In the genomic region with DNA sequence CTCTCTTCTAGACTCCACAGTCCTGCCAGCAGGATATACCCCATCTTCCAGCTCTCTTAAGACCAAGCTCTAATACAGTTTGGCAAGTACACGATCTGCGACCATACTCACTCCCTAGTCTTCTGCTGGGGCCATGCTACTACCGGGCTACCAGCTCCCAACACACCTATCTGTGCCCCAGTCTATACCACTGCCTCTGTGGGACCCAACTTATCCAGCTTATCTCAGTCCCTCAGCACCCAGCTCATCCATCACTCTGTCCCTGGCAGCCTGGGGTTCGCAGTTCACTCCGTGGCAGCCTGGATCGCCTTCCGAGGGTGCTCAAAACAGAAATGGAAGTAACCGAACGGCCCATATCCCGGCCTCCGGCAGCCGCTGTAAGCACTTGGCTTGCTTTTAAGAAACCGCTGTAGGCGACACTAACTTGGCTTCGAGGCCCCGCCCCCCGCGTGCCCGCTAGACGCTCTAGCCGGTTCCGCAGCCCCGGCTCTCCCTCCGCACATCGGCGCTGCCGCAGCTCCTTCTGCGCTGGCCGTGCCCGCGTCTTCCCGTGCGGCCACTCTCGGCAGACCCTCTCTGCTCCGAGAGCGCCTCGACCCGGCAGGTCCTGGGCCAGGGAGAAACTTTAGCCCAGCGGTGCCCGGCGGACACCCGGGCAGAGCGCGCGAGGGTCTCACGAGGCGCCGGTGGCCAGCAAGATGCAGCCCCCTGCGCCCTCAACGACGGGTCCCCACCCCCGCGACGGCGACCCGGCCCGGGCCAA, we compare ENCODE assay signal across 8 mouse cellular contexts. TPM values are rescaled to one million over a fixed set of nuclear protein-coding genes. Genes with fewer than 3 reads are reported as not detected.
DNase-seq lines count a peak whose midpoint lies in the region; ATAC-seq and TF ChIP-seq lines count a peak whose summit lies in the region.

No protein-coding gene starts in this region.

- peaks cover 25% of the 10 kb centered on the region for H3K4me1 ChIP-seq in embryonic facial prominence, embryonic 10.5 days
- no peaks in the 10 kb centered on the region for H3K4me1 ChIP-seq in lung, embryonic 14.5 days (ENCODE audit: insufficient read depth)
- peaks cover 32% of the 10 kb centered on the region for H3K4me1 ChIP-seq in neural tube, embryonic 15.5 days

- no peaks in the 10 kb centered on the region for H3K9me3 ChIP-seq in embryonic facial prominence, embryonic 10.5 days
- no peaks in the 10 kb centered on the region for H3K9me3 ChIP-seq in lung, embryonic 14.5 days (ENCODE audit: low read depth, low read length)
- no peaks in the 10 kb centered on the region for H3K9me3 ChIP-seq in neural tube, embryonic 15.5 days (replicated peaks)

- peak overlapping the region; percentile 75 for H3K4me3 ChIP-seq in C2C12 (ENCODE audit: insufficient read depth, poor library complexity, severe bottlenecking)
- H3K4me3 ChIP-seq in embryonic facial prominence, embryonic 10.5 days, result peak overlapping the region; percentile 94
- peak overlapping the region; percentile 94 for H3K4me3 ChIP-seq in lung, embryonic 14.5 days (ENCODE audit: low read depth, low read length)
- H3K4me3 ChIP-seq in neural tube, embryonic 15.5 days (replicated peaks), result peak overlapping the region; percentile 99

- 1% methylated on average over 57 of the region's 57 CpGs for WGBS in embryonic facial prominence, embryonic 10.5 days
- WGBS in lung, embryonic 14.5 days, result under 1% methylated on average over 57 of the region's 57 CpGs
- under 1% methylated on average over 57 of the region's 57 CpGs for WGBS in neural tube, embryonic 15.5 days

- peak overlapping the region; percentile 88 for H3K4me2 ChIP-seq in lung, embryonic 14.5 days
- H3K4me2 ChIP-seq in neural tube, embryonic 15.5 days, result peak overlapping the region; percentile 95

- peaks cover 6% of the 10 kb centered on the region for H3K79me3 ChIP-seq in C2C12 (ENCODE audit: low read depth)

- H3ac ChIP-seq in C2C12 (ENCODE audit: control insufficient read depth, insufficient read length, low read depth), result peak overlapping the region; percentile 83

- DNase-seq in ZHBTc4 (ENCODE audit: low read depth, low spot score), result peak; percentile 85
- peak; percentile 78 for DNase-seq in embryonic facial prominence, embryonic 10.5 days (ENCODE audit: low spot score)
- peak; percentile 63 for DNase-seq in heart, adult 8-10 months (ENCODE audit: low spot score)
- peak; percentile 67 to 68 for DNase-seq in kidney, adult 8-10 months
- DNase-seq in lung, embryonic 14.5 days, result peak; percentile 85
- peak; percentile 77 to 85 for DNase-seq in thymus, postnatal 36 days

- peak overlapping the region; percentile 87 for H3K27ac ChIP-seq in embryonic facial prominence, embryonic 10.5 days (replicated peaks)
- H3K27ac ChIP-seq in lung, embryonic 14.5 days (ENCODE audit: low read depth), result peak overlapping the region; percentile 90
- peak overlapping the region; percentile 80 for H3K27ac ChIP-seq in neural tube, embryonic 15.5 days (replicated peaks)

- peaks cover 31% of the 10 kb centered on the region for H3K79me2 ChIP-seq in C2C12 (ENCODE audit: control insufficient read depth, insufficient read depth)

- H3K9ac ChIP-seq in lung, embryonic 14.5 days, result peak overlapping the region; percentile 75
- peak overlapping the region; percentile 80 for H3K9ac ChIP-seq in neural tube, embryonic 15.5 days (replicated peaks)

- ATAC-seq in lung, embryonic 14.5 days (ENCODE audit: insufficient read depth), result peak; percentile 5; the same call in 1 of the 2 replicates
- ATAC-seq in neural tube, embryonic 15.5 days (ENCODE audit: low FRiP score), result 0 out of 2 replicates have a peak, but pooled peaks have one; percentile 17

- H3K27me3 ChIP-seq in C2C12 (ENCODE audit: control insufficient read depth, insufficient read depth, insufficient read length), result no peaks in the 10 kb centered on the region
- no peaks in the 10 kb centered on the region for H3K27me3 ChIP-seq in embryonic facial prominence, embryonic 10.5 days (replicated peaks; ENCODE audit: low read depth, poor library complexity, severe bottlenecking)
- H3K27me3 ChIP-seq in lung, embryonic 14.5 days (ENCODE audit: insufficient read depth, low read length), result no peaks in the 10 kb centered on the region
- H3K27me3 ChIP-seq in neural tube, embryonic 15.5 days (replicated peaks), result no peaks in the 10 kb centered on the region

- H3K36me3 ChIP-seq in C2C12 (ENCODE audit: control insufficient read depth, insufficient read depth), result peaks cover 19% of the 10 kb centered on the region
- peaks cover 37% of the 10 kb centered on the region for H3K36me3 ChIP-seq in embryonic facial prominence, embryonic 10.5 days (replicated peaks)
- peaks cover 33% of the 10 kb centered on the region for H3K36me3 ChIP-seq in lung, embryonic 14.5 days (ENCODE audit: insufficient read depth)
- peaks cover 36% of the 10 kb centered on the region for H3K36me3 ChIP-seq in neural tube, embryonic 15.5 days

- no peak for TF ChIP-seq CTCF in C2C12 (IDR thresholded peaks at IDR 0.05; ENCODE audit: control insufficient read depth, insufficient read depth, insufficient read length)
- no peak for TF ChIP-seq CTCF in lung, embryonic 14.5 days (IDR thresholded peaks at IDR 0.05; ENCODE audit: low read depth)

TF ChIP-seq in C2C12, 6 proteins besides CTCF, POLR2A, EP300 and RAD21:
- no peak for TF ChIP-seq USF1 (IDR thresholded peaks at IDR 0.05; ENCODE audit: low read depth)
- no peak for TF ChIP-seq MYOD1 (IDR thresholded peaks at IDR 0.05; ENCODE audit: control insufficient read depth, insufficient read length, low read depth)
- TF ChIP-seq MYOG (IDR thresholded peaks at IDR 0.05; ENCODE audit: control insufficient read depth, extremely low read depth, insufficient read length), result no peak

RNA-seq across cellular contexts. Expression of gene Mtfr1l, which starts 0.9 kb away (rescaled TPM):
- polyA plus RNA-seq in C2C12 (2012; fragmentation: generic; extraction: Trizol), result 66.6 TPM
- polyA plus RNA-seq in embryonic facial prominence, embryonic 10.5 days (2016; fragmentation: Nextera tagmentation; extraction: Ambion mirVana), result 107 and 114 TPM in 2 replicates
- 100 to 1,000 TPM; 182 to 213 (median 198) TPM for total RNA-seq in heart, adult 8-10 months (2022)
- polyA plus RNA-seq in lung, embryonic 14.5 days (2014; fragmentation: Nextera tagmentation; extraction: Ambion mirVana), result 119 and 125 TPM in 2 replicates
- 166 and 177 TPM in 2 replicates for polyA plus RNA-seq in neural tube, embryonic 15.5 days (2015; fragmentation: Nextera tagmentation; extraction: Ambion mirVana)

RNA-seq across cellular contexts. Expression of gene Selenon, which starts 17.7 kb away (rescaled TPM):
- polyA plus RNA-seq in C2C12 (2012; fragmentation: generic; extraction: Trizol), result 46.4 TPM
- 9.5 and 9.7 TPM in 2 replicates for polyA plus RNA-seq in embryonic facial prominence, embryonic 10.5 days (2016; fragmentation: Nextera tagmentation; extraction: Ambion mirVana)
- 10 to 100 TPM; 17.1 to 20.4 (median 19.4) TPM for total RNA-seq in heart, adult 8-10 months (2022)
- 49.5 and 62.0 TPM in 2 replicates for polyA plus RNA-seq in lung, embryonic 14.5 days (2014; fragmentation: Nextera tagmentation; extraction: Ambion mirVana)
- polyA plus RNA-seq in neural tube, embryonic 15.5 days (2015; fragmentation: Nextera tagmentation; extraction: Ambion mirVana), result 8.4 and 19.4 TPM in 2 replicates

RNA-seq across cellular contexts. Expression of gene Aunip, which starts 23.5 kb away (rescaled TPM):
- polyA plus RNA-seq in C2C12 (2012; fragmentation: generic; extraction: Trizol), result 14.9 TPM
- 28.2 and 28.6 TPM in 2 replicates for polyA plus RNA-seq in embryonic facial prominence, embryonic 10.5 days (2016; fragmentation: Nextera tagmentation; extraction: Ambion mirVana)
- under 1 TPM in 1 of 4 experiments, not detected in 3; 0.20 TPM for total RNA-seq in heart, adult 8-10 months (2022)
- 9.6 and 10.7 TPM in 2 replicates for polyA plus RNA-seq in lung, embryonic 14.5 days (2014; fragmentation: Nextera tagmentation; extraction: Ambion mirVana)
- 1.8 and 5.4 TPM in 2 replicates for polyA plus RNA-seq in neural tube, embryonic 15.5 days (2015; fragmentation: Nextera tagmentation; extraction: Ambion mirVana)

RNA-seq across cellular contexts. Expression of gene Paqr7, which starts 37.8 kb away (rescaled TPM):
- 5.1 TPM for polyA plus RNA-seq in C2C12 (2012; fragmentation: generic; extraction: Trizol)
- polyA plus RNA-seq in embryonic facial prominence, embryonic 10.5 days (2016; fragmentation: Nextera tagmentation; extraction: Ambion mirVana), result 1.2 and 2.1 TPM in 2 replicates
- total RNA-seq in heart, adult 8-10 months (2022), result 10 to 100 TPM; 15.8 to 28.8 (median 20.2) TPM
- polyA plus RNA-seq in lung, embryonic 14.5 days (2014; fragmentation: Nextera tagmentation; extraction: Ambion mirVana), result 1.1 TPM in 2 replicates
- 30.5 and 35.2 TPM in 2 replicates for polyA plus RNA-seq in neural tube, embryonic 15.5 days (2015; fragmentation: Nextera tagmentation; extraction: Ambion mirVana)

Comparison
In these comparisons a context has a peak if more than half of its experiments do, and no peak if none do; other contexts are left out.
1. Peak in every context shown above with its lines: DNase-seq, ATAC-seq, H3K4me3 ChIP-seq and H3K27ac ChIP-seq.